Mouse (Mus musculus) NIH3T3 (cell line): Measurements from ENCODE around the gene Psmd5.

ENCODE experiments used
- DNase-seq: peaks from one replicate; pipeline ENCODE4 v3.0.0-alpha.2; 2012; ENCODE audit warnings: low read depth

Psmd5 gene

DNA sequence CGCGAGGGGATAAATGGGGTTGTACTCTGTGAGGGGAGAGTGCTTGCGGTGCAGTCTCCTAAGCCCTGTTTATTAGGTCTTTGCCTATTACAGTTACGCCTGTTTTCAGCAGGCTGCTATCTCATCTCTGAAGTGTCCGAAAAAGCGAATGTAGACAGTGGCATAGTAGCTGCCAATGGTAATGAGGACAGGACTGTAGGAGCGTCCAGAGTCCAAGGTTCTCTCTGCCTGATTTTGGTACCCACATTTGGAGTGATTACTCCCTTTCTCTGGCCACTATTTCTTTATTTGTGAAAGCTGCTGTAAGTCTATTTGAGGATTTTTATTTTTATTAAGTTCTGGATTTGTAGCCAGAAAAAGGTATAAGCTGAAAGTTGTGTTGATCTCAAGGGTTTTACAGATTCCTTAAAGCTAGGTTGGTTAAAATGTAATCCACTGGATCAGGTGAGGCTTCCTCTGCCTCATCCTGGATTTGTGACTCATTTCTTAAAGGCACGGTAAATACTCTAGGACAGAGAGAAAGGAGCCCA lies at the start of gene Psmd5:
Gene Psmd5, minus strand, starts transcription at position 153 of the 530 bp plus-strand sequence.
- DNase-seq: no peak

DNA sequence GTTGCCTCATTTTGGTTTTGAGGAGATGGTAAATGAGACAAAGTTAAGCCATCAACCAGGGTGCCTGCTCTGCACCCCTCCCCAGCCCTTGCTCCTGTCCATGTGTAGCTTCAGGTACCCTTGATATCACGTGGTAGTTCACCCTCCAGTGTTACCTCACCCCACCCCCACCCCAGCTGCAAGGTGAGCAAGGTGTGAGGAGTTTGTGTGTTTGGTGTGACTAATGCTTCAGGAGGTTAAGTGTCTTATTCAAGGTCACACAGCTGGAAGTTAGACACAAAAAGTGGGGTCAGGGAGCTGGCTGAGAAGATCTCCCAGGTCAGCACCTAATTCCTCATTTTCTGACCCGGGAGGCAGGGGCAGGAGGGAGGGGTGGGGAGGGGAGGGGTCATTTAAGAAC lies 48.0 kb upstream of the Psmd5 start:
- no peak for DNase-seq

GRCm38 (mm10) chr2:34920144-34920543 lies 45.4 kb upstream of the Psmd5 start:
- no peak for DNase-seq

DNA sequence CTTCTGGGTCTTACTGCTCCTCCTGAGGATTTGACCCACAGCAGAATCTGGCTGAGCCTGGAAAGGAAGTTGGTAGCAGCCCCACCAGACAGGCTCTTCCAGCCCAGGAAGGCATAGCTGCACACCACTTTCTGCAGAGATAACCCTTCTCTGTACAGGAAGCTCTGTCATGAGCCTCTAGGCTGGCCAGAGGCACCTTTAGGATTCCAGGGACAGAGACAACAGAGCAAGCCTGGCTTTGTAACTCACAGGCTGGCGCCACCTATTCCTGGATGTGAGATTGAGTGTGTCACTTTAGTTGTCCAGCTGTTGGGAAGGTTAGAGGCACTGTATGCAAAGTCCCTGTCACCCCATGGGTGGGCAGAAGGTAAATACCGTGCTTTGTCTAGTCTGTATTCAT lies 40.3 kb upstream of the Psmd5 start:
- DNase-seq: no peak

DNA sequence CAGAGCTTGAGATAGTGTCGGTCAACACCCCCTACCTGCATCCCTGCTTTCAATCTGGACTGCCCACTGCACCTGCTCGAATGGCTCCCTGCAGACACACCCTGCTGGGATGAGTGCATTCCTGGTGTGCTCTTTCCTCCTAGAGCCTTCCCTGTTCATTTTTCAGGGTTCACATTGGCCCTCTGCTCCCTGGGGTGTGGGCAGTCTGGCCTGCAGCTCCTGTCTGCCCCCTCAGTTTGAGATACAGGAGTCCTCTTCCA lies 40.0 kb upstream of the Psmd5 start:
- no peak for DNase-seq

- DNase-seq: no peak
Measured at GRCm38 (mm10) chr2:34914069-34914822, 39.5 kb upstream of the Psmd5 start.

DNA sequence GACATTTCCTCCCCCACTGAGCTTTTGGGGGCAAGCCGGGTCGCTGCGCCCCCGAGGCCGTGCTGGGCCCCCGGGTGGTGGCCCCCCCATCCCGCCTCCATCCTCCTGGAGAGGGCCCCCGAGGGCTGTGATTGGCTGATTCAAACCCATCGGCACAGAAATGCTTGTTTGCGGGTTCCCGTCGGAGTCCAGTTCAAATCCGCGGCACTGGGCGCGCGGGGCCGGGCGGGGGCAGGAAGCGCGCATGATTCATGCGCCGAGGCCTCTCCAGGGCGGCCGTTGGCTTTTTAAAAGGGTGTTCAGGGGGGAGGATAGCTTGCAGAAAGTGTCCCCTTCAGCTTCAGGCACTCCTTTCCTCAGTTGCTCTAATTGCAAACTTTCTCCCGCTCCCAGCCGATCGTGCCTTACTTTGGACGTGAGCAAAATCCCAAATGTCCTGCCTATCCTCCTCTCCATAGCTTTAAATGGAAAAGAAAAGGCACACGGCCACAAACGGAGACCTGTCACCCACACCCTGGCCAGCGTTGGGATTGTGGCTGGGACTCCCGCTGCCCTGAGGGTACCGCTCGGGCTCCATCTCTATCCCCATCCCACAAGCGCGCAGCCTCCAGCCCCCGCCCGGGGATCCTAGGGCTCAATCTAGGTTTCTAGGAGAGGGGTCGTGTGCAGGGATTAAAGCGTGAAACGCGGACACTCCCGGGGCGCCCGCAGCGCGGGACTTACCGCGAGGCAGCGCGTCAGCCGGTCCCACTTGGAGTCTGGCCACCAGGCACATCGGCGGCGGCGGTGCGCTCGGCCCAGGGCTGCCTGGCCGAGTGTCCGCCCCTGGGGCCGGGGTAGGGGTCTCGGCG lies 38.7 kb upstream of the Psmd5 start, which contains the start of gene Phf19:
Gene Phf19, minus strand, starts transcription at position 809 of the 851 bp plus-strand sequence.
- DNase-seq: peak; percentile 69

DNA sequence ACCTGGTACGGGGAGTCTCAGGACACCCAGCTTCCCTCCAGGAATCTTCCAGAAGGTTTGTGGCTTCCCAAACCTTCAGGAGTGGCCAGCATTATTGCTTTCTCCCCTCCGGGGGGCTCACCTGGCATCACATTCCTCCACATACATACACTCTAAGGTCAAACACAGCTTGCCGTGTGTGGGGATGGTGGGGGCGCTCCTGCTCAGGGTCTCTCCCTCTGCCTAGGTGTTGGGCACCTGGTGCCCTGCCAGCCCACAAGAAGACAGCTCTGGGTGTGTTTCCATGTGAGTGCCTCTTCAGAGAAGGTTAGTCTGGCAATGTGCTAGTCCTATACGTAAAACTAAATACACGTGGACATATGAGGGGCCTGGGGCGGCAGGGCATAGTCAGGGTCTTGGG lies 37.8 kb upstream of the Psmd5 start:
- DNase-seq: no peak

DNA sequence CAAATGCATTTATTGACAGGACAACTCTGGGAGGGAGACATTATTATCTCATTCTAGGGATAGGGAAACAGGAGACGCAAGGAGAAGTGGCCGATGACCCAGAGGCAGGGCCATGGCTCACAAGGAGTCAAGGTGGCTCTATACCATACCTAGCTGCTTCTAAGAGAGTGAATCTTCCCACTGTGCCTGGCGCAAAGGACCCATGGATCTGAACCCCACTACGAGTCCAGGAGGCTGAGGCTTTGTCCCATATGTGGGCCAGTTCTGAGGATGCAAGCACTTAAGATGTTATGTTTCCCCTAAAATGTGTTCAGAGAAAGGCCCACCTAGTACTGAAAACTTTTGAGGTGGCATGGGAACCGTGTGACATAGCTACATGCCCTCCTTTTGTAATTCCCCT lies 37.1 kb upstream of the Psmd5 start:
- DNase-seq: no peak

- no peak for DNase-seq
Measured at GRCm38 (mm10) chr2:34909719-34910118, 35.0 kb upstream of the Psmd5 start.

DNA sequence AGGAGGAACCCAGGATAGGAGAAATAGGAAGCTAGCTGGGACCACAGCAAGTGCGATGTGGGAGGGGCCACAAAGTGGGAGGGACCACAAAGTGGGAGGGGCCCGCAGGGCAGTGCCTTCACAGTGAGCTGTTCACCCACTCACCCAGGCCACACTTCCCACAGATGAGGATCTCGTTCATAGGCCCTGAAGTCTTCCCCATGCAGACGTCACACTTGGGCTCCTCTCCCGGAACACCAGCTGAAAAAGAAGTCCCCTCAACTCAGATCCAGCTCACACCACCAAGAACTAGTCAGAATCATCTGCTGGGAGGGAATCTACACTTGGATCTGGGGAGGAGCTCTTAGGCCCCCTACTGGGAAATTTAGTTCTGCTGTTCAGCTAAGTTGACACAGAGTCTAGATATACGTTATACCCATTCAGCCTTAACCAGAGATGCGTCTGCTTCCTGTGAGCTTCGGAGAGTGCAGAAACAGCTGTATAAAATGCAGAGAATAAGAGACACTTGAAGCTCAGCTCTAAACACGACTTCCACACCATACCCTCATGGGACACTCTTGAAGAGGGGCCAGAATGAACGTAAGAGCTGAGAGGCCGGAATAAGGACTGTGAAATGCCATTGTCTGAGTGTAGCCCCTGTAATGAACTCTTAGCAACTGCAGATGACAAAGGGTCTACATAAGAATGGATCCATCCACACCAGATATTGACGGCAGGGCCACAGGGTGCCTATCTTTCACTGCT lies 32.3 kb upstream of the Psmd5 start:
- DNase-seq: peak; percentile 42

- DNase-seq: no peak
Measured at GRCm38 (mm10) chr2:34906426-34906825, 31.7 kb upstream of the Psmd5 start.

DNA sequence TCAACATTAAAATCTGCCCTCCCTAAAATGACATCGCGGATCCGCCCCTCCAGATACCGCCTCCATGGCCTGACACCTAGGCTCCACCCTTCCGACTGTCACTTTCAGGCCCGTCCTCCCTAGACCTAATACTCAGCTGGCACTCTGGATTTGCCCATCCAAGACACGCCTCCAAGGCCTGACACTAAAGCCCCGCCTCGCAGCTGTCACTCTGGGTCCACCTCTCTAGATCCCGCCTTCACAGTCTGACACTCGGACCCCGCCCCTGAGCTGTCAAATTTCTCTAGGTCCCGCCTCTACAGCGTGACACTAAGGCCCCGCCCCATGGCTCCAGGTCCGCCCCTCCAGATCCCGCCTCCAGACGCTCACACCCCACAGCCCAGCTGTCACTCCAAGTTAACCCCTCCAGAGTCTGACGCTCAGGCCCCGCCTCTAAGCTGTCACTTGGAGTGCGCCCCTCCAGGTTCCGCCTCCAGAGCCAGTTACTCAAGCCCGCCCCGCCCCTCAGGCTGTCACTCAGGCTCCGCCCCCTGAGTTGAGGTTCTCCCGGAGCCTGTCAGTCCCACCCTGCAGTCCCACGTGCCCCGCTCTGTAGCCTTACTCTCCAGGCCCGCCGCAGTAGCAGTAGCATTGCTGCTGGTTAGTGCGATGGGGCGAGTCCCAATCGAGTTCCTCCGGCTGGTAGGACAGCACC lies 30.2 kb upstream of the Psmd5 start:
- DNase-seq: peak; percentile 93

DNA sequence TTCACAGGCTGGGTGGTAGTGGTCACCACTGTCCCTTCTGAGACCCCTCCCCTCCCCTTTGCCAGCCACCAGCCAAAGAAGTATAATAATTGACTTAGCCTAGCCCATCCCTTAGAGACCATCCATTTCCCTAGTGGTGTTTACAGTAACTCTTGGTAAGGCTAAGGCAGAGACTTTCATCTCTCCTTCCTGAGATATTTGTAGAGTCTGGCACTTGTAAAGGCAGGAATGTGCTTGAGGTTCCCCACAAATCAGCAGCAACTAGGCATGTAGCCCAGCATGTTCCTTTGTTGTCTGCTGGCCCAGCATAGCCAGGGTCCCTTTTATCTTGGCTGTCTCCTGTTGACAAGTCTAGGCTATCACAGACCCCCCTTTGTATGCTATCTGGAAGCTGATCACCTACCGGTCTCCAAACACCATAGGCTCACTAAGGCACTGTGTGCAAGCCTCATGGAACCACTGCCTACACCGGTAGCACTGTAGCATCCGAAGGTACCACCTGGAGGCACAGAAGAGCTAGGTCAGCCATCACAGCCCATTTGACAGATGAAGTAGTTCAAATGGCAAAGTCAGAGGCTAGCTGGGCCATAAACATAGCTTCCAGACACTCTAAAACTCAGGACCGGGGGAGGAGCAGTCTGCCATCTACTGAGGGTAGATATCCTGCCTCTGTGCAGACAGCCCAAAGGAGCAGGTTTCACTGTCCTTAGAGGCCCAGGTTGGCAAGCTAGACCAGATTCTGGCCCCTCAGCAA lies 29.1 kb upstream of the Psmd5 start:
- DNase-seq: no peak

- DNase-seq: no peak
Measured at GRCm38 (mm10) chr2:34903191-34903590, 28.4 kb upstream of the Psmd5 start.

- peak; percentile 32 for DNase-seq
Measured at GRCm38 (mm10) chr2:34902731-34903130, 28.0 kb upstream of the Psmd5 start.

GRCm38 (mm10) chr2:34901726-34902125 lies 27.0 kb upstream of the Psmd5 start:
- DNase-seq: no peak

GRCm38 (mm10) chr2:34900412-34900811 lies 25.6 kb upstream of the Psmd5 start:
- peak; percentile 14 for DNase-seq

DNA sequence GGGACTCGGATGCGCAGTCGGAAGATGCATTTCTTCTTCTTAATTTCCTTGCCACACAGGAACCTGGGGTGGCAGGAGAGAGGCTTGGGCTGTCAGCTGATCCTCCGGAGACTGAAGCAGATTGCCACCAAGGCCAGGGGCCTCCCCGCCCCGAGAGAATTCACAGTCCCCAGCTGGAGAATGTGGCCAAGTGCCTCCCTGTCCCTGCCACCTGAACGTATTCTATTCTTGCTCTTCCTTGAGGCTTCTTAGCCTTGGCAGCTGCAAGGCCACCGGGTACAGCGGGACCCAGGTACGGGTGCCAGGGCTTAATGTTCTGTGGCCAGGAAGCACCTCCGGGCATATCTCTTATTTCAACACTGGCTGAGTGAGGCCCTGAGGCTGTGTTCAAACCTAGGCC lies 24.9 kb upstream of the Psmd5 start:
- DNase-seq: no peak

DNA sequence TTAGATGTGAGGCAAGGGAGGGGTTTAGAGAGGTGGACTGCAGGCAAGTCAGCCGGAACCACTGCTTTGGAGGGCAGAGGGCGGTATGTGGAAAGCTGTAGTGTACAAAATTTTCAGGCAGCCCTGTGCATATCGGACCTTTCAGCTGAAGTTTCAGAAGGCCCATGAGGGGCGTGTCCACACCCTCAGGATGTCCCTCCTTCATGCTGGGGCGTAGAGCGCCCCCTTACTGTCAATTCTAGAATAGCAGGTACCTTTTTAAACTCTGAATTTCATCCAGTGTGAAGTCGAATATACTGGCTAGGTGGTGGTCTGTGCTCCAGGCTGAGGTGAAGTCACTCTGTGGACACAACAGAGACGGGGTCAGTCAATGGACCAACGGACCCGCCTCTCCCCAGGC lies 23.1 kb upstream of the Psmd5 start:
- peak; percentile 71 for DNase-seq

GRCm38 (mm10) chr2:34896821-34897460 lies 22.2 kb upstream of the Psmd5 start:
- DNase-seq: no peak
